Mouse (Mus musculus) heart, adult 2 months (tissue): ENCODE data around the gene Msl1.

Experiments used
- CTCF ChIP-seq: fragments of 200-600 bp; IDR thresholded peaks from 2 replicates; pipeline ENCODE4 v1.8.1; 2022; ENCODE audit warnings: antibody characterized with exemption, mild to moderate bottlenecking, moderate library complexity
- EP300 ChIP-seq: fragments of 200-500 bp; IDR thresholded peaks from 2 replicates; pipeline ENCODE4 v1.6.1; 2011; ENCODE audit warnings: low read depth, low read length, control low read depth; ENCODE audit not compliant: insufficient read depth
- POLR2A ChIP-seq: fragments of 200-500 bp; IDR thresholded peaks from 2 replicates; pipeline ENCODE4 v1.6.1; 2011; ENCODE audit warnings: mild to moderate bottlenecking, low read depth, low read length, control low read depth; ENCODE audit not compliant: insufficient read depth

DNA sequence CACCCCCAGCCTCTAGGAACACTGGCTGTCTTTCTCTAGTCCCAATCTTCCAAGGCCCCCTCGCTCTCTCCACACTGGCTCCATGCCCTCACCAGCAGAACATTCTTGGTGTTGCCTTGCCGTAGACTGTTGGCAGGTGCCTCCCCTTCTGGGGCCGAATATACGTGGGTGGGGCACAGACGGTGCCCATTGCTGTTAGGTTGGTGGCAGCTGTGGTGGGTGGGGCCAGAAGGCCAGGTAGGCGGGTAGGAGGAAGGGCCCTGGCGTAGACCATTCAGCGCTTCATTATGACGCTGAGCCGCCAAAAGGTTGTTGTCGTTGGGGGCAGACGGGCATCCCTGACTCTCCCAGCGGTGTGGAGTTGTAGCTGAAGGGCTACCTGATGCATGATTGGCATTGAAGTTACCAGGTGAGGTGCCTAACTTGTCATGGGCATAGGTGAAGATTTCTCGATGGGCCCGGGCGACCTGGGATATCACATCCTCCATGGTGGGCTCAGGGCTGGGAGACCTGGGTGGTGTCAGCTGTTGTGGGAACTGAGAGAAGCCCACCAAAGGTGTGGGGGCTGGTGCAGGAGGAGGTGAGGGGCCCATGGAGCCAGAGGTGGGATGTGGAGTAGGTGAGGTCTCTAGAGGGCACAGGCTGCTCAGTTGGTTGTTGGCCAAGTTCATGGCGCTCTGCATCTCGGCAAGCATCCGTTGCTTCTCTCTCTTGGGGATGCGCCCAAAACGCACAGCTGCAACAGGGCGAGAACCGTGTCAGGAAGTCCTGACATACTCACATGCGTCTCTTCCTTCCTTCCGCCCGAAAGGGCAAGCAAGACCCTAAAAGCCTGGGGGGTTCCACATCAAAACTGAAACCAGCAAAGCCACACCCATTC, 25.0 kb upstream of the Msl1 start:
- TF ChIP-seq CTCF (no peak), POLR2A (0 out of 2 replicates have a peak, but pooled peaks have one; percentile 19), EP300 (no peak)
